Mouse (Mus musculus): ENCODE measurements around the gene Vsx2.

DNA sequence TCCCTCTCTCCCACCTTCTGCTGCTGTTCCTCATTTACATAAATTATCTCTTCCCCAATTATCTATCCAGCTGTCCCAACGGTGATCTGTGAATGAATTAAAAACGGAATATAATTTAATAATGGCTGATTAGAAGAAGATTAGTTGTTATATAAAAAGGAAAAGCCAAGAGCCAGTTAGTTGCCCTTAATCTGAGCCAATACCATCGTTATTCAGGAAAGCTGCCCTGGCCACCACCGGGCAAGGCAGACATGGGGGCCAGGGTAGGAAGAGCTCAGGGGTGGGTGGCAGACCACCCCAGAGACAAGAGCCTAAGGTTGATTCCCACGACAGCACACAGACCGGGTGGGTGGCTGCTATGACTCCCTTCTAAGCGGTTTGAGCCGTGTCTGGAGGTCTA is 21.3 kb upstream of the Vsx2 start:
- TF ChIP-seq CTCF (IDR thresholded peaks at IDR 0.05; ENCODE audit: control insufficient read depth, insufficient read depth, low read length) (no peak), POLR2A (IDR thresholded peaks at IDR 0.05; ENCODE audit: borderline replicate concordance, control insufficient read depth, low read depth, low read length) (no peak)
